Mouse (Mus musculus) stomach, embryonic 15.5 days (tissue): ENCODE measurements around the gene Klk5. TPM values are rescaled to one million over a fixed set of nuclear protein-coding genes. Genes with fewer than 3 reads are reported as not detected.
A peak's percentile ranks its signal among the peaks of the same experiment; 100 is the strongest.

ENCODE experiments used
- ATAC-seq: fragments of 200-750 bp; cut with Nextera tagmentation; 2 replicates; pipeline ENCODE4 v1.8.0; 2017; ENCODE audit warnings: low read depth, moderate number of reproducible peaks, moderate TSS enrichment; ENCODE audit not compliant: insufficient read depth, low FRiP score
- H3K27ac ChIP-seq: fragments of 300-500 bp; sonication (generic); 2 replicates; pipeline ENCODE4 v1.5.1; 2015; ENCODE audit warnings: mild to moderate bottlenecking, inconsistent platforms
- H3K27me3 ChIP-seq: fragments of 300-500 bp; sonication (generic); replicated peaks from 2 replicates; pipeline ENCODE4 v1.6.1; 2015; ENCODE audit warnings: inconsistent platforms
- H3K36me3 ChIP-seq: fragments of 300-500 bp; sonication (generic); 2 replicates; pipeline ENCODE4 v1.6.1; 2015; ENCODE audit warnings: inconsistent platforms
- H3K4me1 ChIP-seq: fragments of 300-500 bp; sonication (generic); 2 replicates; pipeline ENCODE4 v1.6.1; 2015; ENCODE audit warnings: inconsistent platforms
- H3K4me2 ChIP-seq: fragments of 300-500 bp; sonication (generic); 2 replicates; pipeline ENCODE4 v1.6.1; 2015; ENCODE audit warnings: mild to moderate bottlenecking, inconsistent platforms
- H3K4me3 ChIP-seq: fragments of 300-500 bp; sonication (generic); replicated peaks from 2 replicates; pipeline ENCODE4 v1.5.1; 2015; ENCODE audit warnings: inconsistent platforms
- H3K9ac ChIP-seq: fragments of 300-500 bp; sonication (generic); 2 replicates; pipeline ENCODE4 v1.6.1; 2015; ENCODE audit warnings: inconsistent platforms
- H3K9me3 ChIP-seq: fragments of 300-500 bp; sonication (generic); 2 replicates; pipeline ENCODE4 v1.6.1; 2016; ENCODE audit warnings: inconsistent platforms
- WGBS: fragments of 180-500 bp; shearing (Covaris S2); methylation state at CpG from one replicate; pipeline ENCODE4 v1.1.7; 2015; 5-methylcytosine and 5-hydroxymethylcytosine counted together
- polyA plus RNA-seq: library from polyadenylated mRNA; unstranded; fragments of >200 nt; fragmentation: Nextera tagmentation; extraction: Ambion mirVana; gene quantifications from 2 replicates; pipeline ENCODE4 v1.2.1, GENCODE M21; 2015

The Klk5 gene
- polyA plus RNA-seq, 1 experiment from 2014 or later: not detected

DNA sequence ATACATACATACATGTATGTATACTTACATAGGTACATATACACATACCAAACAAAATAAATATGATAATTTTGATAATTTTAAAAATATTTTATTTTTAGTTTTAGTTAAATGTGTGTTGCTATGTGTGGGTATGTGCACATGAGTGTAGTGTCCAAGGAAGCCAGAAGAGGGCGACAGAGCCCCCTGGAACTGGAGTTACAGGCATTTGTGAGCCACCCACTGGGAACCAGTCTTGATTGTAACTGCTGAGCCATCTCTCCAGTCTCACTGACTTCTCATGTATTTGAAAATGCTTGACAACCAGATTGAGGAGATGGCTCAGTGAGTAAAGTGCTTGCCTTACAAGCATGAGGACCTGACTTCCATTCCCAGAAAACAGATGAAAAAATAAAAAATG lies 36.5 kb downstream of the Klk5 start:
- WGBS: 39% methylated on average over 1 of the region's 1 CpGs
- H3K27me3 ChIP-seq: 0 out of 2 replicates have a peak, but pooled peaks cover 5% of the 10 kb centered on the region
- no peak overlapping the region for H3K27ac ChIP-seq
- H3K36me3 ChIP-seq: no peaks in the 10 kb centered on the region
- no peak for ATAC-seq
- H3K4me2 ChIP-seq: no peak overlapping the region
- H3K9me3 ChIP-seq: no peaks in the 10 kb centered on the region
- no peak overlapping the region for H3K9ac ChIP-seq
- H3K4me1 ChIP-seq: no peaks in the 10 kb centered on the region
- no peak overlapping the region for H3K4me3 ChIP-seq

- WGBS: 21% methylated on average over 3 of the region's 3 CpGs
- Histone ChIP-seq H3K4me3 (no peak within 1 kb of the TSS), H3K4me2 (no peak within 1 kb of the TSS), H3K27me3 (0 out of 2 replicates have a peak, but pooled peaks cover 5% of the 10 kb centered on the region), H3K9ac (no peak within 1 kb of the TSS), H3K36me3 (no peaks in the 10 kb centered on the region), H3K27ac (no peak within 1 kb of the TSS), H3K4me1 (no peaks in the 10 kb centered on the region), H3K9me3 (no peaks in the 10 kb centered on the region)
- ATAC-seq: no peak
These were observed 39.1 kb downstream of the Klk5 start, which contains the start of gene Klk4 for GRCm38 (mm10) chr7:43880912-43881311. TSS of gene Klk4 (plus strand) at chr7:43881160.

DNA sequence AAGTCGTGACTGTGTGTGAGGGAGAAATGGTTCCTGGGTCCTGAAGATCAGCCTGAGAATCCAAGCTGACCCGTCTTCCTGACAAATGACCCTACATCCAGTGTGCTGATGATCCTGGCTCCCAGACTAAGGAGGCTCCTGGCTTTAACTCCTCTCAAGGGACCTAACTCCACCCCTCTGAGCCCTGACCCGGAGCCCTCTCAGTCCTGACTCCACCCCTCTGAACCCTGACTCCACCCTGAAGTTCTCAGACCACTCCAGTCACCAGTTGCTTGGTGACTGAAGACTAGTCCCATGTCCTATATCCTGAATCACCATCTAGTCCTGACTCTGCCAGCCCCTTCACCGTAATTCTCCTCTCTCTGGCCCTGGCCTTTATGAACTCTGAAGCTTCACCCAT lies 40.6 kb downstream of the Klk5 start:
- no peak overlapping the region for H3K9ac ChIP-seq
- no peaks in the 10 kb centered on the region for H3K36me3 ChIP-seq
- H3K4me3 ChIP-seq: no peak overlapping the region
- no peaks in the 10 kb centered on the region for H3K9me3 ChIP-seq
- no peak; the same call in 1 of the 2 replicates for ATAC-seq
- no peak overlapping the region for H3K27ac ChIP-seq
- WGBS: 18% methylated on average over 4 of the region's 4 CpGs
- no peak overlapping the region for H3K4me2 ChIP-seq
- H3K4me1 ChIP-seq: no peaks in the 10 kb centered on the region
- H3K27me3 ChIP-seq: 0 out of 2 replicates have a peak, but pooled peaks cover 5% of the 10 kb centered on the region

DNA sequence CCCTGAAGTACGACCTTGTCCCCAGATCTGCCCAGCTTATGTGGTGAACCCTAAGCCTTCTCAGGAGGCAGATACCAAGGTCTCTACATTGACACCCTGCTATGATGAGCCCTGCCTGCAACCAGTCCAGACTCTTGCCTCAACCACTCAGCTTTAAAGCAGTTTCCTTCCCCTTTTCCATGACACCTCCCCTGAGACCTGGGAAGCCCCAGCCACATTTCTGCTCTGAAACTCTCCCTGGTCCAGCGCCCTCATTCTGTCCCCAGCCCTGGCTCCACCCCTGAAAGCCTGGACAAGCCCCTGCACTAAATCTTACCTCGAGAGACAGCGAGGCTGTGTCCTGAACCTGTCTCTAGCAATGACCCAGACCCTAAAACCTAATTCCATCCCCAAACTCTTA lies 41.0 kb downstream of the Klk5 start:
- no peaks in the 10 kb centered on the region for H3K36me3 ChIP-seq
- no peak overlapping the region for H3K4me3 ChIP-seq
- no peak overlapping the region for H3K27ac ChIP-seq
- H3K4me2 ChIP-seq: no peak overlapping the region
- H3K9ac ChIP-seq: no peak overlapping the region
- 0 out of 2 replicates have a peak, but pooled peaks cover 5% of the 10 kb centered on the region for H3K27me3 ChIP-seq
- no peak for ATAC-seq
- 33% methylated on average over 4 of the region's 4 CpGs for WGBS
- H3K9me3 ChIP-seq: no peaks in the 10 kb centered on the region
- H3K4me1 ChIP-seq: no peaks in the 10 kb centered on the region

DNA sequence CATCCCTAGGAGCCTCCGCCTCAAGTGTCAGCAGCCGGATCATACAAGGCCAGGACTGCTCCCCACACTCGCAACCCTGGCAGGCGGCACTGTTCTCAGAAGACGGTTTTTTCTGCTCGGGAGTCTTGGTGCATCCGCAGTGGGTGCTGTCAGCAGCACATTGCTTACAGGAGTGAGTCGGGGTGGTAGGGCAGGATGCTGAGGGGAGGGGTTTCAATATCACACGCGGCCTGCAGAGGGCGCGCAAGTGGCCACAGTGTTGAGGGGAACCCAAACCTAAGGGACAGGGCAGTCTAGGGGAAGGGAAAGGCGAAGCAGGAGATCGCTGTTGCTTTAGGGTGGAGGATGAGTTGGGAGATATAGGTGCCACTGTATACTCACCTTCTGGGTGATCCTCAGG lies 41.8 kb downstream of the Klk5 start:
- peak; percentile 27; the same call in 1 of the 2 replicates for ATAC-seq
- Histone ChIP-seq H3K9me3 (no peaks in the 10 kb centered on the region), H3K4me1 (no peaks in the 10 kb centered on the region), H3K27me3 (0 out of 2 replicates have a peak, but pooled peaks cover 5% of the 10 kb centered on the region), H3K36me3 (no peaks in the 10 kb centered on the region), H3K4me2 (no peak overlapping the region), H3K4me3 (no peak overlapping the region), H3K9ac (no peak overlapping the region), H3K27ac (no peak overlapping the region)
- WGBS: 10% methylated on average over 14 of the region's 14 CpGs

DNA sequence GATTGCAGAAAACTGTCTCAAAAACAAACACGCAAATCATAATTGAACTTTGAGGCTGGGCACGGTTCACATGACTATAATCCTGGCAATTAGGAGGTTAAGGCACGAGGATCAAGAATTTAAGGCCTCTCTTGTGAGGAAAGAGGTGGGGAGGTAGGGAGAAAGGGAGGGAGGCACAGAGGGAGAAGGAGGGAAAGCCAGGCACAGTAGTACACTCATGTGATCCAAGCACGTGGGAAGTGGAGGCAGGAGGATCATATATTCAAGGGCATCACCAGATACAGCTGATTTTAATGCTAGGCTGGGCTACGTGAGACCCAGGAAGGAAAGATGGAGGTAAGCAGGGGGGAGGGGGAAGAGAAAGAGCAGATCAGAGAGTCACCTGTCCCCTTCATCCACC lies 49.6 kb downstream of the Klk5 start:
- no peaks in the 10 kb centered on the region for H3K9me3 ChIP-seq
- no peak overlapping the region for H3K4me3 ChIP-seq
- H3K4me1 ChIP-seq: no peaks in the 10 kb centered on the region
- H3K27ac ChIP-seq: no peak overlapping the region
- H3K36me3 ChIP-seq: no peaks in the 10 kb centered on the region
- H3K9ac ChIP-seq: no peak overlapping the region
- H3K4me2 ChIP-seq: no peak overlapping the region
- no peaks in the 10 kb centered on the region for H3K27me3 ChIP-seq
- ATAC-seq: no peak
- WGBS: 51% methylated on average over 5 of the region's 5 CpGs

- Histone ChIP-seq H3K4me3 (no peak overlapping the region), H3K4me1 (no peaks in the 10 kb centered on the region), H3K36me3 (no peaks in the 10 kb centered on the region), H3K9ac (no peak overlapping the region), H3K9me3 (no peaks in the 10 kb centered on the region), H3K4me2 (no peak overlapping the region), H3K27ac (no peak overlapping the region), H3K27me3 (no peaks in the 10 kb centered on the region)
- 39% methylated on average over 3 of the region's 3 CpGs for WGBS
- ATAC-seq: no peak
These were observed 50.0 kb downstream of the Klk5 start for GRCm38 (mm10) chr7:43891788-43892187.

GRCm38 (mm10) chr7:43894836-43895235 lies 53.1 kb downstream of the Klk5 start:
- Histone ChIP-seq H3K27ac (no peak overlapping the region), H3K4me2 (no peak overlapping the region), H3K27me3 (no peaks in the 10 kb centered on the region), H3K4me3 (no peak overlapping the region), H3K4me1 (no peaks in the 10 kb centered on the region), H3K36me3 (no peaks in the 10 kb centered on the region), H3K9me3 (no peaks in the 10 kb centered on the region), H3K9ac (no peak overlapping the region)
- WGBS: 26% methylated on average over 1 of the region's 1 CpGs
- ATAC-seq: peak; percentile 83

Other genes with a start within 250 kb of the Klk5 start
- gene Zfp819, start 234.8 kb upstream of the Klk5 start, polyA plus RNA-seq: not detected in 2 replicates
- gene Ceacam18, start 207.3 kb upstream of the Klk5 start, polyA plus RNA-seq: 1.1 and 2.2 TPM in 2 replicates
- gene Siglece, start 181.8 kb upstream of the Klk5 start, polyA plus RNA-seq: 1.7 and 2.0 TPM in 2 replicates
- gene Ctu1, start 170.0 kb upstream of the Klk5 start, polyA plus RNA-seq: 14.3 and 14.7 TPM in 2 replicates
- gene Klk14, start 151.6 kb upstream of the Klk5 start, polyA plus RNA-seq: 0.21 TPM in 1 of 2 replicates, not detected in the other
- gene Klk13, start 129.4 kb upstream of the Klk5 start, polyA plus RNA-seq: 2.0 and 5.5 TPM in 2 replicates
- 0.57 and 2.4 TPM in 2 replicates for gene Klk12, start 73.1 kb upstream of the Klk5 start, polyA plus RNA-seq
- gene Klk11, start 67.4 kb upstream of the Klk5 start, polyA plus RNA-seq: 4.0 and 8.7 TPM in 2 replicates
- gene Klk10, start 60.9 kb upstream of the Klk5 start, polyA plus RNA-seq: 4.1 and 17.4 TPM in 2 replicates
- 0.17 and 0.77 TPM in 2 replicates for gene Klk9, start 50.1 kb upstream of the Klk5 start, polyA plus RNA-seq
- 17.8 and 24.5 TPM in 2 replicates for gene Klk8, start 44.4 kb upstream of the Klk5 start, polyA plus RNA-seq
- not detected in 2 replicates for gene Klk7, start 30.7 kb upstream of the Klk5 start, polyA plus RNA-seq
- 0.18 and 0.32 TPM in 2 replicates for gene Klk6, start 17.5 kb upstream of the Klk5 start, polyA plus RNA-seq
- gene Klk4, start 39.2 kb downstream of the Klk5 start, polyA plus RNA-seq: not detected in 2 replicates
- not detected in 2 replicates for gene Klk15, start 91.8 kb downstream of the Klk5 start, polyA plus RNA-seq
- 1.4 and 1.7 TPM in 2 replicates for gene Klk1b8, start 108.7 kb downstream of the Klk5 start, polyA plus RNA-seq
- not detected in 2 replicates for gene Klk1b1, start 124.8 kb downstream of the Klk5 start, polyA plus RNA-seq
- gene Klk1b9, start 134.1 kb downstream of the Klk5 start, polyA plus RNA-seq: not detected in 2 replicates
- 0.26 TPM in 1 of 2 replicates, not detected in the other for gene Klk1b11, start 153.9 kb downstream of the Klk5 start, polyA plus RNA-seq
- gene Klk1b26, start 170.2 kb downstream of the Klk5 start, polyA plus RNA-seq: 0.13 TPM in 1 of 2 replicates, not detected in the other
- gene Klk1b27, start 210.3 kb downstream of the Klk5 start, polyA plus RNA-seq: not detected in 2 replicates